Mouse (Mus musculus): ENCODE measurements around the gene Crygn. TPM values are rescaled to one million over a fixed set of nuclear protein-coding genes. Genes with fewer than 3 reads are reported as not detected.

The Crygn gene
- not detected for total RNA-seq (2023)

GRCm38 (mm10) chr5:24757816-24758215 lies at the start of gene Crygn:
Gene Crygn, minus strand, starts transcription at chr5:24758008.

DNA sequence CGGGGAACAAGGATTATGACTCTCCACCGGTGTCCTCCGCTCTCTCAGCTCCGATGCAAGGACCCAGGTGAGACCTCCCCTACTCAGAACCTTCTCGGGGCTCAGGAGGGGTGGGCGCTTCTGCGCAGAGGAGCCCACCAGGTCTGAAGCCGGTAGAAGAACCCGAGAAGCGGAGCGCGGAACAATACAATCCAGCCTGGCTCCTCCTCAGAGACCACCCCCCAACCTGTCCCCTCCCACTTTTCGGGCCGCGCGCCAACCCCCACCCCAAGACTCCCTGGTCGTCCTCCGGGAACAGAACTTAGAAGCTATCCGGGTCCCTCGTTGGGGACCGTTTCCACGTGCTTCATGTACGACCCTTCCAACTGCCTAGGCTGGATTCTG lies 27.3 kb downstream of the Crygn start, which contains the start of gene Wdr86:
Gene Wdr86 (minus strand): TSS at position 240 of the 384 bp plus-strand sequence.

Other genes starting within 250 kb of the Crygn start
- not detected for gene Gbx1, start 230.8 kb downstream of the Crygn start, total RNA-seq (2023)
- gene Asb10, start 217.0 kb downstream of the Crygn start, total RNA-seq (2023), result not detected
- gene 4931409K22Rik, start 201.2 kb downstream of the Crygn start, total RNA-seq (2023), result not detected
- gene Abcf2, start 180.5 kb downstream of the Crygn start, total RNA-seq (2023), result 10 to 100 TPM; 25.6 to 25.9 TPM
- gene Chpf2, start 171.3 kb downstream of the Crygn start, total RNA-seq (2023), result 10 to 100 TPM; 19.1 to 23.7 TPM
- gene Smarcd3, start 133.6 kb downstream of the Crygn start, total RNA-seq (2023), result under 1 TPM in 1 of 2 experiments, not detected in 1; 0.31 TPM
- gene Nub1, start 72.5 kb downstream of the Crygn start, total RNA-seq (2023), result 10 to 100 TPM; 46.1 to 46.9 TPM
- not detected for gene Wdr86, start 27.3 kb downstream of the Crygn start, total RNA-seq (2023)
- 10 to 100 TPM; 50.6 to 51.5 TPM for gene Rheb, start 84.6 kb upstream of the Crygn start, total RNA-seq (2023)